Mouse (Mus musculus): ENCODE measurements around the gene Abcb10. TPM values are rescaled to one million over a fixed set of nuclear protein-coding genes. Genes with fewer than 3 reads are reported as not detected.
"Not testable (repeated sequence)": the region's sequence is repeated elsewhere in the genome, so short reads cannot be mapped to it uniquely, and the experiment has no call there.

Gene Abcb10
- total RNA-seq (2021): 10 to 100 TPM; 16.9 to 17.9 TPM
- long read RNA-seq, experiment 1, full-length matches to known transcripts: 16 of 78 reads
- long read RNA-seq, experiment 1, partial matches to known transcripts: 2 of 78 reads
- long read RNA-seq, experiment 1, other reads (novel, unspliced or antisense): 60 of 78 reads
- long read RNA-seq, experiment 2, full-length matches to known transcripts: 17 of 72 reads
- long read RNA-seq, experiment 2, partial matches to known transcripts: 0 of 72 reads
- long read RNA-seq, experiment 2, other reads (novel, unspliced or antisense): 55 of 72 reads

DNA sequence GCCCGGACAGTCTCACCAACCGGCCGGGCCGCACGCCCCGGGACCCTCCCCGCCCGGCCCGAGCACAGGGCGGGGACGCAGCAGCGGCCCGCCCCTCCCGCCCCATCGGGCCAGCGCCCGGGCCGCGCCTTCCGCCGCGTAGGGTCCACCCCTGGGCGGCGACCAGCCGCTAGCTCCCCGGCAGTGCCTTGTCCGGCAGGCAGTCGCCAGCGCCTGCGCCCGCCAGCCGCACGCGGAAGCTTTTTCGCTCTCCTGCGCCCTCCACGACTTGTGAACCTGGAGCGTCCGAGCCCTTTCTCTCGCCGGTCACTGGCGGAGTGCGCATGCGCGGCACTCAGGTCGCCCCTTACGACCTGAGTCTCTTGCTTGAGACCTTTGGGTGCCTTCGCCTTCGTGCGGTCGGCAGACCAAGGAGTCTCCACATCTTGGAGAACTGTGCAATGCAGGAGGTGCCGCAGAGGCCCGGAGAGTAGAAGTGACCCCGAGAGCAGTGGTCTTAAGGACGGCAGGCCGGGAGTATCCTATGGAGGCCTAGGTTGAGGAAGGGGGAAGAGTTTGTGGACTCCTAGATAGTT, at the start of gene Abcb10:
TSS of gene Abcb10 (minus strand) at position 297 of the 575 bp plus-strand sequence.
- TF ChIP-seq CTCF (conservative IDR thresholded peaks at IDR 0.05): peak; percentile 10; the same call in 1 of the 2 replicates
- Histone ChIP-seq H3K27ac (peak within 1 kb of the TSS; percentile 90), H3K4me3 (peak within 1 kb of the TSS; percentile 86)

DNA sequence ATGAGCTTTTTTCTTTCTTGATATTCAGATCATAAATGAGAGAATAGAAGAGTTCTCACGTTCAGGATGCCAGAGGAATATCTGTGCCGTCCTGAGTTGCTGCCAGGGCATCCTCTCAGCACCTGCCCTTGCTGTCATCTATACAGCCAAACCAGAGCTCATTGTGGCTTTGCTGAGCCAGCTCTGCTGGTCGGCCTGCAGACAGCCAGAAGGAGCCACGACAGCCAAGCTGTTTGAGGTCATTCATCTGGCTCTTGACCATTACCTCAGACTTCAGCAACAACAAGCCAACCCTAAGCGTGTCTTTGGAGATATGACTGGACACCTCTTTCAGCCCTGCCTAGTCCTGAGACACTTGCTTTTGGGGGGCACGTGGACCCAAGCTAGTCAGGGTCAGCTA, 44.9 kb upstream of the Abcb10 start:
- no peak for TF ChIP-seq CTCF (conservative IDR thresholded peaks at IDR 0.05)
- no peak overlapping the region for H3K4me3 ChIP-seq
- DNase-seq (ENCODE audit: low spot score in 2 of 2): no peak
- no peak overlapping the region for H3K27ac ChIP-seq

More for the DNA sequence above, at the start of gene Abcb10:
- peak; percentile 57 to 74 for DNase-seq (ENCODE audit: low spot score in 2 of 2)

DNA sequence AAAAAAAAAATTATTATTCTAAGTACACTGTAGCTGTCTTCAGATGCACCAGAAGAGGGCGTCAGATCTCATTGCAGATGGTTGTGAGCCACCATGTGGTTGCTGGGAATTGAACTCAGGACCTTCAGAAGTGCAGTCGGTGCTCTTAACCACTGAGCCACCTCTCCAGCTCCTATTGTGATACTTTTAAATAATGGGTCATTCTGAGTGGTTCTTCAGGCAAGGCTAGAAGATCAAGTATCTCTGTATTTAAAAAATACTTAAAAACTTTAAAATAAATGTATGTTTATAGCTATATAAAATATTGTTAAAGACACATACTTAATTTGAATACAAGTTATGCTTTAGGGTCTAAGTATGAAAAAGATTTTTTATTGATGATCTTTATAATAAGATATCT, 43.3 kb upstream of the Abcb10 start:
- peak; percentile 27; the same call in 1 of the 2 replicates for TF ChIP-seq CTCF (conservative IDR thresholded peaks at IDR 0.05)
- H3K27ac ChIP-seq; H3K4me3 ChIP-seq; DNase-seq (ENCODE audit: low spot score in 2 of 2): not testable (repeated sequence)

DNA sequence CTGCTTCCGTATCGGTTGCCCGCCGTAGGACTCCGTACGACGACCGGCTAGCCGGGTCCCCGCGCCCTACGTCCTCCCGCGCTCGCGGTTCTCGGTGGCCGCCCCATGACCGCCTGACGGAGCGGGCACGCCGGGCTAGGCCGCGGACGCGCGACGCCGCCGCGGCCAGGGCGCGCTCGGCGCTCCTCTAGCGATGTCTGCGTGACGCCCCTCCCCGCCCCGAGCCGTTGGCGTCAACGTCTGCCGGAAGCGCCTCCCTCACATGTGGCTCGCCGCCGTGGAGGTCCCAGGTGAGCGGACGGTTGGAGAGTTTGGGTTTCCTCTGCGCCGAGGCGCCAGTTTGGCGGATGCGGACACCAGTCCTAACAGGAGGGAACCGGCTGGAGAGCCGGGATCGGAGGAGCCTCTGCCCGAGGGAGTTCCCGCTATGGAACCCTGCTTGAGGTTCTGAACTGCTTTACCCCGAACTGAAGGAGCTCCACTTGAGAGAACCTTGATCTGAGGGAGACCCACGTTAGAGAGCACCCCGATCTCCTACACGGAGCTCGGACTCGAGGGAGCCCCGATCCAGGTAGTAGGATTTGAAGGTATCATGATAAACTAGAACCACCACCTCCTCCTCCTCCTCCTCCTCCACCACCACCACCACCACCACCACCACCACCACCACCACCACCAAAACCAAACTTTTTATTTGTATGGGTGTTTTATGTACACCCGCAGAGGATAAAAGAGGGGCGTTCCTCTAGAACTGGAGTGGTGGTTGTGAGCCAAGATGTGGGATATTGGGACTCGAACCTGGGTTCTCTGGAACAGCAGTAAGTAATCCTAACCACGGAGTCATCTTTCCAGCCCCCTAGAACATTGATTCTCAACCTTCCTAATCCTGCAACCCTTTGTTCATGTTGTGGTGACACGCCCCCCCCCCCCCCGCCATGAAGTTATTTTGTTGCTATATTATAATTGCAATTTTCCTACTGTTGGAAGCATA, 38.6 kb upstream of the Abcb10 start, which contains the start of the genes Taf5l and Urb2:
TSS of gene Taf5l (minus strand) at position 161 of the 991 bp plus-strand sequence.
TSS of gene Urb2 (plus strand) at position 272 of the 991 bp plus-strand sequence.
- peak; percentile 88 to 93 for DNase-seq (ENCODE audit: low spot score in 2 of 2)

DNA sequence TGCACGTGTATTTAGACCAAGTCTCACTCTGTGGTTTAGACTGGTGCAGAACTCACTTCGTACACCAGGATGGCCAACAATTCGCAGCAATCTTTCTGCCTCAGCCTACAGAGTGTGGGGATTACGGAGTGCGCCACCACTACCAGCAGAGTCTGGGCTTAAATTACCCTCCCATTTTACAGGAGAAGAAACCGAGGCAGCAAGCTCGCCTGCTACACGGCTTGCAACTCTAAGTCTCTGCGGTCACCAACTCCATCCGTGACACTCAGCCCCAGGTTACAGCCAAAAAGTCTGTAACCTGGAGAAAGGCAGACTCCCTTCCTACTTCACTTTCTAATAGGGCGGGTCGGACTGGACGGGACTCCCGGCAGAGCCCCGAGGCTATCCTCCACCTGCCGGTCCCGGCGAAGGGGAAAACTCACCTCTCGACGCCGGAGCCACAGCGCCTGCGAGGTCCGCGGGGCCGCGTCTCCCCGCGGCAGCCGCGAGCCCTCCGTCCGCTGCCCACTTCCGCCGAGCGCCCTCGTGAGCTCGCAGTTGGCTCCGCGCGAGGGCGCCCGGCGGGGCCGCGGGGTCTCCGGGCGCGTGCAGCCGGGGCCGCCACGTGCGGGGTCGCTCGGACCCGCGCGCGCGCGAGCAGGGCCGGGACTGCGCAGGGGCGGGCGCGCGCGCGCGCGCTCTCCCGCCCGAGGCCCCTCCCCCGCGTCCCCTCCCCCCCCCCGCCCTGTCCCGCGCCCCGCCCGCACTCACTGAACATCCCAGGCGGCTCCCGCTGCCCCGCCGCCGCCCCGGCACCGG, 37.7 kb upstream of the Abcb10 start:
- Histone ChIP-seq H3K4me3 (peak overlapping the region; percentile 87), H3K27ac (peak overlapping the region; percentile 98)
- peak in 1 of 2 experiments; percentile 46 for DNase-seq (ENCODE audit: low spot score in 2 of 2)
- peak; percentile 44 for TF ChIP-seq CTCF (conservative IDR thresholded peaks at IDR 0.05)

More for the DNA sequence above, 38.6 kb upstream of the Abcb10 start, which contains the start of the genes Taf5l and Urb2:
- H3K27ac ChIP-seq: peak within 1 kb of the TSS; percentile 98
- peak within 1 kb of the TSS; percentile 87 for H3K4me3 ChIP-seq
- TF ChIP-seq CTCF (conservative IDR thresholded peaks at IDR 0.05): no peak

DNA sequence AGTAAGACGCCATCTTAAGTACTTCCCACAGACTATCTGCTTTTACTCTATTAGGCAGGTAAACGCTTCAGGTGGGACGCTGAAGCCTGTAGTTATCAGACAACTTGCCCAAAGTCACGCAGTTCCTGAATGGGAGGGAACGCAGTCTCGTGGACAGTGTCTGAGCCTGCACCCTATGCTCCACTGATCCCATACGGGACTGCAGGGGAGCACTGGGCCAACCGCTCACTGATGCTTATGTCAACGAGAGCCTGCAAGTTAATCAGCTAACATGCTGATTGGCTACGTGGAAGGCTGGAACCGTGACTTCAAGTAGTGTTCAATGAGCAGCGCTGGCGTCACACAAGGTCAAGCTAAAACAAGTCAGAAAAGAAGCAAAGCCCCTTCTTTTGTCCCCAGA, 36.9 kb upstream of the Abcb10 start:
- no peak overlapping the region for H3K27ac ChIP-seq
- TF ChIP-seq CTCF (conservative IDR thresholded peaks at IDR 0.05): no peak
- peak overlapping the region; percentile 87; the same call in 1 of the 2 replicates for H3K4me3 ChIP-seq
- DNase-seq (ENCODE audit: low spot score in 2 of 2): no peak

DNA sequence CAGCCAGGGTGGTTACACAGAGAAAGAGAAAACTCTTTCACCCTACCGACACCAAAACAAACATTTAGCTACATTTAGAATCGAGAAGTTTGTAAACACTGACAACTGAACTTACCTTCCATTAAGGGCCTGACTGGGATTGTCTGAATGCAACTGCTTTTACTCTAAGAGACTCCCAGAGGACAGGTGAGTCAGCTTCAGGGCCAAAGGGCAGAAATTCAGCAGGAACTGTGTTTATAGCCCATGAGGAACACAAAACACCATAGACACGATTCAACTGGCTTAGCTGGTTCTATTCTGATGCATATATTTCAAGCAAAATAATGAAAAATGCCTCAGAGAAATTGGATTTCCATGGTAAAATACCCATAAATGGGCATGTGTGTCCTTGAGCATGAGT, 31.8 kb upstream of the Abcb10 start:
- Histone ChIP-seq H3K4me3 (no peak overlapping the region), H3K27ac (no peak overlapping the region)
- no peak for DNase-seq (ENCODE audit: low spot score in 2 of 2)
- TF ChIP-seq CTCF (conservative IDR thresholded peaks at IDR 0.05): no peak

DNA sequence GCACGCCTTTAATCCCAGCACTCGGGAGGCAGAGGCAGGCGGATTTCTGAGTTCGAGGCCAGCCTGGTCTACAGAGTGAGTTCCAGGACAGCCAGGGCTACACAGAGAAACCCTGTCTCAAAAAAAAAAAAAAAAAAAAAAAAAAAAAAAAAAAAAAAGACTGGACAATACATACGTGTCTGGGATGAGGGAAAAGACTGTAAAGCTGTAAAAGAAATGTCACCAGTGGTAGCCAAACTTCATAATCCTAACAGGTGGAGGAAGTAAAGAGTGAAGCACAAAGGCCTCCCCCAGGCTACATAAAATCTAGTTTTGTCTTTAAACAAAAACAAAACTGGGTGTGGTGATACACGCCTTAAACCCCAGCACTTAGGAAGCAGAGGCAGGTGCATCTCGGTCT, 31.4 kb upstream of the Abcb10 start:
- DNase-seq (ENCODE audit: low spot score in 2 of 2); H3K4me3 ChIP-seq; H3K27ac ChIP-seq: not testable (repeated sequence)

DNA sequence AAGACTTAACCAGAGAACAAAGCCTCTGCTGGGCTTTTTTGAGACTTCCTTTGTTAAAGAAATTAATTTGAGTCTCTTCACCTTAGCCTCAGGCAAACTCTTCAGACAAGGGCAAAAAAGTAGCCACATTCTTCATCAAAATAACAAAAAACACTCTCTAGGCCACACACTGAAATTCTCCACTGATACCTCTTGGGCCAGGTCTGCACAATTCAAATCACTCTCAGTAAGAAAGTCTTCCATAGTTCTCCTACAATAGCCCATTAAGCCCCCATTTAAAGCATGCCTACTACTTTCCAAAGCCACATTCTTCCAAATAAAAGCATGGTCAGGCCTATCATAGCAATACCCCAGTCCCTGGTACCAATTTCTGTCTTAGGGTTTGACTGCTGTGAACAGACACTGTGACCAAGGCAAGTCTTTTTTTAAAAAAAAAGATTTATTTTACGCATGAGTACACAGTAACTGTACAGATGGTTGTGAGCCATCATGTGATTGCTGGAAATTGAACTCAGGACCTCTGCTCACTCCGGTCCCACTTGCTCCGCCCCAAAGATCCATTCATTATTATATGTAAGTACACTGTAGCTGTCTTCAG, 29.2 kb upstream of the Abcb10 start:
- no peak for TF ChIP-seq CTCF (conservative IDR thresholded peaks at IDR 0.05)
- Histone ChIP-seq H3K27ac (no peak overlapping the region), H3K4me3 (no peak overlapping the region)
- no peak for DNase-seq (ENCODE audit: low spot score in 2 of 2)

DNA sequence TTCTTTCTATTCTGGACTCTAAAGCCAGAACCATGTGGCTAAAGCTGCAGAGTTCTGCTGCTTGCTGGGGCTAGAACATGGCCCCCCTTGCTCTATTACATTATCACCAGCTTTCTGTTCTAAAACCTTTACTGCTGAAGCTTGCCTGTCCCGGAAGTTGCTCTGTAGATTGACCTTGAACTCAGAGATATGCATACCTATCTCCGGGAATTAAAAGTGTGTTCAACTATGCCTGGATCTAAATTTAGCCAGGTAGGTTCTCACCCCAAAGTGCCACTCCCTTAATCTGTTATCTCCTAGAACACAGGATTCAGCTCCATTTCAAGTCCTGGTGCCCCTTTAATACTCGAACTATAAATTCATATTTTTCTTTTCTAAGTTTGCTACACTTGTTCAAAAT, 28.7 kb upstream of the Abcb10 start:
- H3K4me3 ChIP-seq: no peak overlapping the region
- no peak overlapping the region for H3K27ac ChIP-seq
- TF ChIP-seq CTCF (conservative IDR thresholded peaks at IDR 0.05): no peak
- no peak for DNase-seq (ENCODE audit: low spot score in 2 of 2)

DNA sequence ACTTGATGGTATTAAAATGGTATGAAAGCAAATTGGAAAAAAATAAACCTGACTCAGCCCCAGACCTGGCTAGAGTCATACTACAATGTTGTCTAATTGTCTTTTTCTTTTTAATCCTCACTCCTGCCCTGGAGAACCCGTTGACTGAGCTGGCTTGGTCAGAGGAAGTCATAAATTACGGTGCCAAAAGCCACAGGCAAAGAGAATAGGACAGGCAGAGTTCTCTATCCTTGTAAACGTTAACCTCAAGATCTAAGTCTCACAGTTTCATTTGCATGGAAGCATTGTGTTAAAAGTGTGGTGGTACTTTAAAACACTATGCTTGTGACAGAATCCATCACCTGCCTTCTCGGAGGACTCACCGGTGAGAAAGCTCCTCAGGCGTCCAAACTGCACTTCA, 24.9 kb upstream of the Abcb10 start:
- TF ChIP-seq CTCF (conservative IDR thresholded peaks at IDR 0.05): no peak
- no peak overlapping the region for H3K4me3 ChIP-seq

More for the DNA sequence above, 24.9 kb upstream of the Abcb10 start:
- no peak for DNase-seq (ENCODE audit: low spot score in 2 of 2)
- H3K27ac ChIP-seq: no peak overlapping the region

Measured in layer of hippocampus, adult 2 months (tissue).